Mouse (Mus musculus) ES-CJ7 (cell line): ENCODE results near the gene Vinac1.
A peak's percentile ranks its signal among the peaks of the same experiment; 100 is the strongest.

ENCODE experiments used
- DNase-seq: peaks from one replicate; pipeline ENCODE4 v3.0.0; 2011; ENCODE audit warnings: low read depth, low spot score

Vinac1 gene

DNA sequence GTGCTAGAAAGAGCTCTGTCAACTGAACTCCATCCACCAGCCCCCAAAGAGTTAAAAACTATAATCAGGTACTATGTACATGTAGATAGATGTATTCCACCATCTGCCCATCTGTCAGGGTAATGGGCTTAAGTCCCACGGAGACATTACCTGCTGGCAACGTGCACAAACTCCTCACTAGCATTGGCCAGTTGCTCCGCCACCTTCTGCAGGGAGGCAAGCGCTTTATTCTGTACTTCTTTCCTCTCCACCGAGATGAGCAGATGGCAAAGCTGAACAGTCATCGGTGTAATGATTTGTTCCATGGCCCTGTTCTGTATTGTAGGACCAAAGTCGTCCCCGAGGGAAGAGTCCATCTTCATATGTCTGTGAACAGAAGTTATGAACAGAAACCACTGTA, at the start of gene Vinac1:
TSS of gene Vinac1 (minus strand) at position 362 of the 400 bp plus-strand sequence.
- no peak for DNase-seq

DNA sequence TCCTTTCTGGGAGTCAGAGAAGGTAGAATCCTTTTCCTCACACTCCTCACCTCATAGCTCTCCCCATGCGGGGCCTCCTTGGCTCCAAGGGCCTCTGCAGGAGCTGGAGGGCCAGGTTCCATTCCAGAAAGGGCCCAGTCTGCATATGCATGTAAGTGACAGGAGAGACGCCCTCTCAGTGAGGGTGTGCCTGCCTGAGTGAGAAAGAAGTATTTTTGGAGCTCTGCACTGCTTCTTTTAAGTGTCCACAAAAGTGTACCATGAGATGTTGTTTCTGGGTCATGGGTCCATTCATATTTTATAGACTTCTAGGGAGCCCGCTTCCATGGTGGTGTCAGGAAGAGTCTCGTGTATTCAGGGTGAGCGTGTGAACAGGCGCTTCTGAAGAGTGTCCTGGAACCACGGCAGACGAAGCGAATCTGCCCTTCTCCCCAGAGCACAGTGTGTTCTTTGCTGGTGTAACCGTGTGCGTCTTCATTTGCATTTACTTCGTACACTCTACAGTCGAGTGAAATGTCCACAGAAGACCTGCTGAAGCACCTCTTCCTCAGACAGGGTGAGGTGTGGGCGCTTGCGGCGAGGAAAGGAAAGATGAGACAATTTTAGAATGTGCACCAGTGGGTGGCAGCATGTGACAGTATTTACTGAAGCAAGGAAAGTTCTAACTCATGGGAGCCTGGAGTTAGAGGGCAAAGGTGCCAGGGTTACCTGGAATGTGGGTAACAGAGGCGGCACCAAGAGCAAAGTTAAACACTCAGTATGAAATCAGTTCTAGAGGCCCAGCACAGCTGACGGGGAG, 46.2 kb upstream of the Vinac1 start:
- no peak for DNase-seq

DNA sequence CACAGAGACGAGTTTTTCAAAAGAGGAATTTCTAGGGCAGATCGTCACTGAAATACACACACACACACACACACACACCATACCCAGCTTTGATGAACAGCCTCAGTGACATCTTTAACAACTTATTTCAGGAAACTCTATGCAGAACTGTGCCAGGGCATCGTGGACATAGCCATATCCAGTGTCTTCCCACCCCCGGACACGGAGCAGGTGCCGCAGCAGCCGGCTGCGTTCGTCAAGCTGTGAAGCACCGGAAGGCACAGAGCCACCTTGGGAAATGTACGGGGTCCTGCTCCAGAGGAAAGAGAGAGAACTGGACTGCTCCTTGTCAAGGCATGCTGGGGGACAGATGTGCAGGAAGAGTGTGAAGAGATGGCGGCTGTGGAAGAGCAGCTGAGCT, 44.8 kb upstream of the Vinac1 start:
- no peak for DNase-seq

DNA sequence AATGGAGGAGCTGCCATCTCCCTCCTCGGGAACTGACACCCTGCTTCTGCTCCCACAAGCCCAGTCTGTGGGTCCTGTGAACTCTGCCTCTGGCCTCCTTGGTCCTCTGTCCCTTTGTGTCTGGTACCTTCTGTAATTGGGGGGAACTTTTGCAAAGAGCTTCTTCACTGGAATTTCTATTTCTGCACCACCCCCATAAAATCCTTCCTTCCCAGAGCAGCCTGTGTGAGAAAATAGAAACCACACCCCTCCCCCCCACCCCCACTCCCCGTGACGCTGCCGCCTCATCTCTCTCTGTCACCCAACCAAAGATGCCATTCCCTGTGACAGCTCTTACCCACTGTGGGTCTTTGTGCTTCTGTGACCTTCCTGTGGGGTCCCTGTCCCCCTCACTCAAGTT, 42.4 kb upstream of the Vinac1 start:
- DNase-seq = no peak

DNA sequence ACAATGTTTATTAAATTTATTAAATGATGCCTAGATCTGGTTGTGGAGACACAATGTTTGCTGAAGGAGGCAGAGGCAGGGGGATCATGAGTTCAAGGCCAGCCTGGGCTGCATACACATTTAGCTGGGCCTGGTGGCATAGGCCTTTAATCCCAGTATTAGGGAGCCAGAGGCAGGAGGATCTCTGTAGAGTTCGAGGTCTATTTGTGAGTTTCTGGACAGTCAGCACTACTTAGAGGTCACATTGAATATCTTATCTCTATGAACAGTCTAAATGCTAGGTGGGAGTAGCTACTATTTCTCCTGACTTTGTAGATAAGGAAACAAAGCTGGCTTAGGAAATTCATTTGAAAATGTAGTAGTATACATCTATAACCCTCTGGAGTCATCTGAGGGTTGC, 39.5 kb upstream of the Vinac1 start:
- DNase-seq = no peak

DNA sequence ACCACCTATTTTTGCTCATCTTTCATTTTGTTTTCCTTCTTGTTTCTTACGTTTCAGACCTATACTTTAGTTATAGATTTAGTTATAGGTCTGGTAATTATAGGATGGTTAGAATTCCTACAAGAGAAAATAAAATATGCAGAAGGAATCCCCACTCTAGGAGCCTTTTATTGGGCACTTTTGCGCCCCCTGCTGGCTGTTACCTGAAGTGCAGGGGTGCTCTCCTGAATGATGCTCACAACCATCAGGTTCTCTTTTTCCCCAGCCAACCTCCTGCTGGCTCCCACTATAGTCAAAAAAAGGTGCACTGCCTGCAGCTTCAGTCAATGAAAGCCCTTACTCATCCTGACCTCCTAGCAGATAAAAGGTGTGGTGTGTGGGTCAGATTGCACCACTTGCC, 37.0 kb upstream of the Vinac1 start:
- no peak for DNase-seq

DNA sequence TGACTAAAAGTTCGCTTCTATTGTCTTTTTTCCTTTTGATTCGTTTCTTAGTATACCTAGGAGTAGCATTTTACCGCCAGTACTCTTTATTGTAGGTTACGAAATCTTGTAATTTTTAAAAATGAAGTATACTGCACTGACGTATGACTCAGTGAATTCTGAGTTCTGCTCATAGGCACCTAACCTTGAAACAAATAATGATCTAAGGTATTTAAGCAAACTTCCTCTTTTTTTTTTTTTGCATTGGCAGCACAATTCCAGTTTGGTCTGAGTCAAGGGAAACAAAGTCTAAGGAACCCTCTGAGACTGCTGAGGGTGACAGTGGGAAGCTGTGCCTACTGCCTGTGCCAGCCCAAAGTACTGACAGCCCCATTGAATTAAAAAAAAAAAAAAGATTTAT, 35.5 kb upstream of the Vinac1 start:
- no peak for DNase-seq

DNA sequence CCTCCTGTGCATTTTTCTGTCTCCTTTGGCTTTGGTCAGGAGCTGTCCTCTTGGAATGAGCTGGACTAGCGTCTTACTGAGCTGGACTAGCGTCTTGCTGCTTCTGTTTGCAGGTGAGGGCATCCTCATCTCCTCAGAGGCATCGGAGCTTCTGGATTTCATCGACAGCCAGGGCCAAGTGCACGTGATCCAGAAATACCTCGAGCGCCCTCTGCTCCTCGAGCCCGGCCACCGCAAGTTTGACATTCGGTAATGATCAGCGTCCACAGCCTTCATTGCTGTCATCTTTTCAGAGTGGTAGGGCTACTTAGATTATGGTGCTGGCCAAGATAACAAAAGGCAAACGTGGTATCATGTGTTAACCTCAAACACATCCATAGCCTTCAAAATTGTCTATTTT, 33.1 kb upstream of the Vinac1 start:
- DNase-seq = peak; percentile 39

DNA sequence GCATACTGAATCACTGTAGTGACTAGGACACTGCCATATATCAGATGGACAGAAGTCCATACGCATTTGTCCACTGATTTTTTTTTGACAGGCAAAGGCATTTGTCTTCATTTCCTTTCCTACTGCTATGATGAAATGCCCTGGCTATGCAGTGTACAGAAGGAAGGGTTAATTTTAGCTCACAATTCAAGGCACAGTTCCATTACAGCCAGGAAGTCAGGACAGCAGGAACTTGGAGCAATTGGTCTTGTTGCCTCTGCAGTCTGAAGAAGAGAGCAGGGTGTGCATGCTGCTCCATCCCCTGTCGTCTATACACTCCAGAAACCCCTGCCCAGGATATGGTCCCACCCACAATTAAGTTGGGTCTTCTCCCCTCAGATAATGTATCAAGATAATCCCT, 31.2 kb upstream of the Vinac1 start:
- no peak for DNase-seq

DNA sequence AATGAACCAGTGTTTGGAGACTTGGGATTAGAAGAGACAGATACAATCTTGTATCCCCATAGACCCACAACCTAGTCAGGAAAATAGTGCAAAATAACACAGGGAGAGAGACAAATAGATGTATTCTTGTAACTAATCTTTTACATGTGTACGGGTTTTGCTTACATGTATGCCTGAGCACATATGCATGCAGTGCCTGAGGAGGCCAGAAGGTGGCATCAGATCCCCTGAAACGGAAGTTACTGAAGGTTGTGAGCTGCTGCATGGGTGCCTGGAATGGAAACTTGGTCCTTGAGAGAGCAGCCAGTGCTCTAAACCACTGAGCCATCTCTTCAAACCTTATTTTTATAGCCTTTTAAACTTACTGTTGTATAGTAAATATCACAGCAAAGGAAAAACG, 30.3 kb upstream of the Vinac1 start:
- DNase-seq = peak; percentile 72

DNA sequence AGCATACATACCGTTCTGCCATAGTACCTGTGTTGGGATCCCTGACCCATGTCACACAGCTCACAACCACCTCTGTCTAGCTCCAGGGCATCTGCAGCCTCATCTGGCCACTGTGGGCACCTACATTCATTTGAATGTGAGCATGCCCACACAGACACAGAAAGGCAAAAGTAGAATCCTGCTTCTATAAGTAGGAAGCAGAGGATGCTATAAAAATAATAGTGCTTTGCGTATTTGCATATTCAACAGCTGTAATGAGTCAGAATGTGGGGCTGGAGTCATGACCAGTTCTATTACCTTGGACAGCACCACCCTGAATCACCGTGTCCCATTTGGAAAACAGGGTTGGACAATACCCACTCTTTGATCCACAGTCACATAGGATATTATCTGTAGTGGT, 22.3 kb upstream of the Vinac1 start:
- DNase-seq = no peak

DNA sequence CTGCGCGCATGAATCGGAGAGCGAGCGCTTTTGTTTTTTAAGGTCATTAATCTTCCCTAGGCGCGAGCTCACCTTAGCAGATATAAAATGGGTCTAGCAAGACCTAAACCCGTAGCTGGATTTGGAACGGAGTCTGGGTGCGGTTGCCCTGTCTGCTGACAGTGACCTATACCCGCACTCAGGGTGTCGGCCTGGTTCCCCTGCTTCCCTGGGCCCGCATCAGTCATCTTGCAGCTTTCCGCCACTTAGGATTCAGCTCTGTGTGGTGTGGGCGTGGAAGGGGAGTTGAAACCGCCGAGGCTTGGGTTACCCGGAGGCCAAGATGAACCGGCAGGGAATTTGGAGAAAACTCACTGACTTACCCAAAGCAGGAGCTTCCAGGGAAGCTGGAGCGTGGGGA, 18.4 kb upstream of the Vinac1 start:
- DNase-seq = peak; percentile 64

DNA sequence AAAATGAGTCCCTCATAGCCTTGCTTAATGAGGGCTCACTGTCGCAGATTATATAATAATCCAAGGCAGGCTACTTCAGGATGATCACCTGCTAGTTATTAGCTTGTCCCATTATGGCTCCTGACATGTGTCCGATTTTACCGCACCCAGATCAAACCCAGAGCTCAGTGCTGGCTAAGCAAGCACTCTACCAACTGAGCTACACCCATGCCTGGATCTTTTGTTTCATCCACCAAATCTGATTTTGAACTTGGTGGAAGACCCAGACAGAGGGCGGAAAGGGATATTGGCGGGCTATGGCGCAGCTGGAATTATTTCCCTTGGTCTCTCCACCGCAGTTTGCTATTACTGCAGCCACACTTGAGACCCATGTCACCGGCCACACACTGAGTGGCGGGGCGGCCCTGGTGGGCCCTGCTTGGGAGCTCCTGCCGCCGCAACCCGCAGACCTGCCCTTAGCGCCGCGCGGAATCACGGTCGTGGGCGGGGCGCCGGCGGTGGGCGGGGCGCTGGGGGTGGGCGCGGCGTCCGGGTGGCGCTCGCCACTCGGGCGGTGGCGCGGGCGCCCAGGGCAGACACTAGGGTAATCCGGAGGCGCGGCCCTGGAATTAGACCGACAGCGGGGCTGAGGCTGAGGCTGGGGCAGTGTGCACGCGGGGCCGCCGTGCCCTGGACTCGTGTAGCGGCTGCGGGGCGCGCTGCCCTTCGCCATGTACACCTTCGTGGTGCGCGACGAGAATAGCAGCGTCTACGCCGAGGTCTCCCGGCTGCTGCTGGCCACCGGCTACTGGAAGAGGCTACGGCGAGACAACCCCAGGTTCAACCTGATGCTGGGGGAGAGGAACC, 17.7 kb upstream of the Vinac1 start, which contains the start of gene Ttl:
TSS of gene Ttl (plus strand) at position 506 of the 846 bp plus-strand sequence.
- peak; percentile 54 for DNase-seq

DNA sequence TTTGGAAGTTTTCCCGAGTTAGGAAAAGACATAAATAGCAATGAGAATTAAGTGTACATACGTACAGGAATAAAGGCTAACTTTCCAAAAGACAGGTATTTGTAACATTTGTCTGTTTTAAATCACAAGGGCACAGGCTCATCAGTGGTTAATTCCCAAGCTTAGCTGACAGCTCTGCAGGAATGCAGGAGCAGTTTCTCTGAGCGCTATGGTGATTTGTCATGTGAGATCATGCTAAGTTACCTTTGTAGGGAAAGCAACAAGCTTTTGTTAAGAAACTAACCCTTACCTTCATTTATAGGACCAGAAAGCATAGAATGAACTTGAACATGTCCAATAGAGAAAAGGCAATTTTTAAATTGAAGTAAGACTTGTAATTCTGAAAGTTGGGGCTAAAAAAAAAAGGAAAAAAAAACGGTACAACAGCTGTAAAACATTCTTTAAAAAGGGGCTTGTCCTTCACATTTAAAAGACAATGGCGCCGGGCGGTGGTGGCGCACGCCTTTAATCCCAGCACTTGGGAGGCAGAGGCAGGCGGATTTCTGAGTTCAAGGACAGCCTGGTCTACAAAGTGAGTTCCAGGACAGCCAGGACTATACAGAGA, 13.6 kb upstream of the Vinac1 start:
- DNase-seq = peak; percentile 72

DNA sequence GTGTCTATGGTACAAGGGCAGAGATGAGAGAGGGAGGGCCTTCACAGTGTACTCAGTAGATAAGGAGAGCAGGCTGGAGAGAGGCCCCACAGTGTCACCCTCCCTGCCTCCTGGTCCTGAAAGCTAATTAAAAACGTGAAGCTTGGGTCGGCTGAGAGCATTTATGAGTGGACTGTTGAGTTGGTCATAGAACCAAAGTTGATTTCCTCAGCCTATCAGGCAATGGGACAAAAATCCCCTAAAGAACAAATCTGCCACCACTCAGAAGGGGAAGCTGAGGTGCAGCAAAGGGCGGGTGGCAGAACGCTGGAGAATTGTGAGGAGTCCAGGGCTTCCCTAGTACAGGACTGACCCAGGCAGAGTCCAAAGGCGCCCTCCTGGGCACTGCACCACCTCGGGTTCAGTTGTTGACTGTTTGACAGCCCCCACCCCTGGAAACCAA, 10.0 kb upstream of the Vinac1 start:
- DNase-seq = no peak

DNA sequence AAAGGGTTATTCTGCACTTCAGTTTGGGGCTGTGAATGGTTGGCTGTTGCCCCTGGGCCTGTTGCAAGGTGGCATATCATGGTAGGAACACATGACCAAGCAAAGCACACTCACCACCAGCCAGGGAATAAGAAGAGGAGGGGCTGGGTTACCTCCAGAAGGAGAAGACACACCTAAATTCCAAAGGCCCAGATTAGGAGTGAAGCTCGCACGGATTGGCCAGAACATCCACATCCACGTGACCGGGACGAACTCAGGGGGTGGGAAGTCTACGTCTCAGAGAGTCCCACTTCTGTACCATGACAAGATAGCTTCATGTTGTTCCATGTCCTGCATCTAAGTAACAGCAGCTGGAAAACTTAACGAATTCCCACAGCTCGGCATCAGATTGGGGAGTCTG, 9.3 kb upstream of the Vinac1 start:
- peak; percentile 28 for DNase-seq

DNA sequence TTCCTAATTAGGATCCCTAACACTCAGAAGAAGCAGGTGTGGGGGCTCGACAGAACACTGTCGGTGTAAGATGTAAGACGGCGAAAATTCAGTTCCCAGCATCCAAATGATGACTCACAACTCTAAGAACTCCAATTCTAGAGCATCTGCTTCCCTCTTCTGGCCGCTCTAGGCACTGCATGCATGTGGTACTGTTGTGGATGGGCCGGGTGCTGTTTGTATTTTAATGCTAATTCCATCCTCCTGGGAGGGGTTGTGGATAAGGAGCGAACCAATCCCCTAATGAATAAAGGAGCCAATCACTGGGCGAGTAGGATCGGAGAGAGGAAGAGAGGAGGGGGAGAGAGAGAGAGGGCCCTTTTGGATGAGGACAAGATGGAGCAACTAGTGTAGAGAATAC, 8.6 kb upstream of the Vinac1 start:
- DNase-seq = peak; percentile 96

DNA sequence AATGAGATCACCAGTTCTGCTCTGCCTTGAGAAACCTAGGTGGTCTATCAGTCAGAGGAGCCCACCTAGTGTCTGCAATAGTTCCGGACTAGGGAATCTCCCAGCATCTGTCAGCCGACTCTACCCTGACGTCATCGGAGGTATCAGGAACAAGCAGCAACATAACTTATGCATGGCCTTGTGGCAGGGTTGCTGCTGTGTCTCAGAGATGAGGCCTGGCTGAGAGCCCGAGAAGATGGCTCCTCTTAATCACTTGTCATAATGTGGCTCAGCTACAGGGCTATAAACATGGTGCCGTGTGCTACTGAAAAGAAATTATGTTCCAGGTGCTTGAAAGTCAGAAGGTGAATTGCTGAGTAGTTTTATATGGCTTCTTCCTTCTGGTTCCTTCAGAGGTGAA, 7.8 kb upstream of the Vinac1 start:
- DNase-seq = no peak

DNA sequence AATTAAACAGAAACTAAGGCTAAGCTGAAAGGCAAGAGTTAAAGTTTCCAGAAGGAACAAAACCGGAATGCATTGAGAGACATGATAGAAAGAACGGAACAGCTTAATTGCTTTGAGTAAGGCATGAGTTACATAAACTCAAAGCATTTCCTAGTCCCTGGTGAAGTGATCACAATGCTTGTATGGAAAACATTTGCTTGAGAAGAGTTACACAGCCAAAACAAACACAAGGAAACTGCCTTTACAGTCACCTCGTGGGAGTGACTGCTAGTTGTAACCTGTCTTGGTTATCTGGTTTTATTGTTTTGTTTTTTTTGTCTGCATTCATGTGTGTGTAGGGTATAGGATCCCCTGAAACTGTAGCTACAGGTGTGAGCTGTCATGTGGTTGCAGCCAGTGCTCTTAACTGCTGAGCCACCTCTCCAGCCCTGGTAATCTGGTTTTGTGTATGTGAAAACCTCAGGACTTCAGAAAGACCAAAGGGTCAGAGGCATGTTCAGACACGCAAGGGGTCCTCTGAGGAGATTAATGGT, 4.5 kb upstream of the Vinac1 start:
- DNase-seq = no peak

DNA sequence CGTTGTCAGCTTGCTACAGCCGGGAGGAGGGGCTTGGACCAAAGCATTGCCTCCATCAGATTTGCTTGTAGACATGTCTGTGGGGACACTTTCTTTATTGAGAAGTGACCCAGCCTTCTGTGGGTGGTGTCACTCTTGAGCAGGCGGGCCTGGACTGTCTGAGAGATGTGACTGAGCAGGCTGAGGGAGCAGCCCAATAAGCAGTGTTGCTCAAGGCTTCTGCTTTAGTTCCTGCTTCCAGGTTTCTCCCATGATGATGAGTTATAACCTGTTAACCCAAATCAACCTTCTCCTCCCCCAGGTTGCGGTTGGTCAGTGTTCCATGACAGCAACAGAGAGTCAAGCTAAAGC, 1.2 kb downstream of the Vinac1 start:
- DNase-seq = no peak

DNA sequence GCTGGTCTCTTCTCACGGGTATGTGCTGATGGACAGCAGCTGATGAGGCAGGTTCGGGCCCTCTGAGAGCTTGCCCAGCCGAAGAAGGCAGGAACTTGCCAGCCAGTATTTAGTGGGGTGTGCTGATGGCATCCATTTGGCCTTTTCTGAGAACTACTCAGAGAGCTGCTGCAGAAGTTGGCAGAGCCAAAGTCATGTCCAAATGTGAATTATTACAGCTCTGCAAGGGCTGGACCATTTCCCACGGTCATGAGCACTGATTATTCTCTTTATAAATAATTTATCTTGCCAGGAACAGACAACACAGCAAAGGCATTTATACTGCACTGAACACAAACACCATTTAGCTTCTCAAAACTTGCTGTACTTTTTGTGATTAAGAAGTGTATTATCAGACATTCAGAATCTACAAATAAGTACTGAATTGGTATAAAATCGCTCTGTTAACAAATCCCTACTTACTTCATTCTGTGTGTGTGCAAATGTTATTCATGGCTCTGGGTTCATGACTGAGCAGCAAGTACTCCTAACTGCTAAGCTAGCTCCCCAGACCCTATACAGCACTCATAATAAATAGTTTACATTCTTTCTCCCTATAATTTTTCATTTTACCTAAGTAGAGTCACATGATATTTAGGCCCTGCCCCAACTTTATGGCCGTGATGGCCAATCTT, 1.7 kb downstream of the Vinac1 start:
- DNase-seq = no peak

DNA sequence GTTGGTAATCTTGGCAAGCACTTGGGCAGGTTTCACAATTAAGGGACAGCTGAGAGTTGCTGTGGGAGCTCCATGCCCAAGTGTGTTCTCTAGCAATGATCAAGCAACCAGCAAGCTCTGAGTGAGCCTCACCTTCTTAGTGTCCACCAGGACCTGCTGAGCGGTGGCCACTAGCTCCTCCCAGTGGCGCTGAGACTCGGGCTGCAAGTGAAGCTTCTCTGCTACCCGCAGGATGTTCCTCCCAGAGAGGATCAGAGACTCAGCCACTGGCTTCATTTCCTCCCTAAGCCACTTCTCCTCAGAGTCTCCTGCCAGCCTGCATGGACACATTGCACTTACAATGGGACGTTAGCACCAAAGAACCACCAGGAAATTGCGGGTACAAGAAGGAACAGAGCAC, 7.4 kb downstream of the Vinac1 start:
- DNase-seq = no peak
